Mouse (Mus musculus): Measurements from ENCODE around the gene Taf6l. TPM values are rescaled to one million over a fixed set of nuclear protein-coding genes. Genes with fewer than 3 reads are reported as not detected.

Gene Taf6l
- polyA plus RNA-seq, 1 experiment from 2014 or later, result 25.8 TPM

- ATAC-seq (peak; percentile 63), DNase-seq (ENCODE audit: low read depth, low spot score) (no peak)
- no peaks in the 10 kb centered on the region for H3K27me3 ChIP-seq
- CTCF ChIA-PET, result interaction anchor here (0.6 to 4.9 kb wide), 10 partner anchors 10 to 81 kb away, joined by 3 to 26 read pairs (median 4); partner anchors contain the start of gene Taf6l
- in situ Hi-C loops (cut with MboI; ENCODE audit: low pct_unique_long_range_greater_than_20kb), result no loop called here
- POLR2A ChIA-PET, result interaction anchor here (0.6 to 2.3 kb wide), 10 partner anchors 9 to 25 kb away, joined by 3 to 7 read pairs (median 5); partner anchors contain the start of genes Hnrnpul2 and Taf6l
- no peak for TF ChIP-seq CTCF (IDR thresholded peaks at IDR 0.05)
These were observed 12.2 kb upstream of the Taf6l start, which contains the start of gene Polr2g for GRCm38 (mm10) chr19:8798264-8798946. Gene Polr2g (minus strand): TSS chr19:8798577.

- no peaks in the 10 kb centered on the region for H3K27me3 ChIP-seq
- ATAC-seq, result no peak
- in situ Hi-C loops (cut with MboI; ENCODE audit: low pct_unique_long_range_greater_than_20kb), result no loop called here
- no peak for TF ChIP-seq CTCF (IDR thresholded peaks at IDR 0.05)
- no peak for DNase-seq (ENCODE audit: low read depth, low spot score)
- ChIA-PET CTCF (interaction anchor here (0.7 kb wide), 1 partner anchor 10 kb away, joined by 3 read pairs; no protein-coding TSS in a partner anchor), POLR2A (no interaction called here)
These were observed 4.0 kb upstream of the Taf6l start for GRCm38 (mm10) chr19:8790171-8790570.

GRCm38 (mm10) chr19:8789171-8789570 is 3.0 kb upstream of the Taf6l start:
- ChIA-PET POLR2A (interaction anchor here (1.0 to 1.3 kb wide), 4 partner anchors 9 to 49 kb away, joined by 3 to 5 read pairs (median 4); partner anchors contain the start of genes Hnrnpul2 and Ttc9c), CTCF (interaction anchor here (1.0 to 4.1 kb wide), 3 partner anchors 9 to 14 kb away, joined by 3 to 26 read pairs (median 4); partner anchors contain the start of gene Polr2g)
- in situ Hi-C loops (cut with MboI; ENCODE audit: low pct_unique_long_range_greater_than_20kb), result no loop called here
- no peak for TF ChIP-seq CTCF (IDR thresholded peaks at IDR 0.05)
- ATAC-seq (no peak), DNase-seq (ENCODE audit: low read depth, low spot score) (no peak)
- H3K27me3 ChIP-seq, result no peaks in the 10 kb centered on the region

- in situ Hi-C loops (cut with MboI; ENCODE audit: low pct_unique_long_range_greater_than_20kb), result no loop called here
- ATAC-seq (no peak), DNase-seq (ENCODE audit: low read depth, low spot score) (no peak)
- CTCF ChIA-PET, result interaction anchor here (0.6 to 4.1 kb wide), 4 partner anchors 9 to 22 kb away, joined by 3 to 26 read pairs (median 4); partner anchors contain the start of gene Polr2g
- no peaks in the 10 kb centered on the region for H3K27me3 ChIP-seq
- TF ChIP-seq CTCF (IDR thresholded peaks at IDR 0.05), result no peak
- POLR2A ChIA-PET, result interaction anchor here (0.6 to 4.5 kb wide), 7 partner anchors 9 to 50 kb away, joined by 3 to 37 read pairs (median 3); partner anchors contain the start of genes Hnrnpul2, Tmem179b and Ttc9c
These were observed 2.3 kb upstream of the Taf6l start for GRCm38 (mm10) chr19:8788521-8788920.

GRCm38 (mm10) chr19:8774951-8775421 is 11.2 kb downstream of the Taf6l start:
- TF ChIP-seq CTCF (IDR thresholded peaks at IDR 0.05), result no peak
- no peak for DNase-seq (ENCODE audit: low read depth, low spot score)
- ChIA-PET POLR2A (interaction anchor here (0.8 to 4.3 kb wide), 9 partner anchors 12 to 98 kb away, joined by 3 to 37 read pairs (median 5); partner anchors contain the start of genes Nxf1 and Taf6l), CTCF (interaction anchor here (1.0 to 1.9 kb wide), 4 partner anchors 11 to 22 kb away, joined by 3 to 5 read pairs (median 4); partner anchors contain the start of gene Nxf1)
- ATAC-seq, result no peak
- no peaks in the 10 kb centered on the region for H3K27me3 ChIP-seq
- in situ Hi-C loops (cut with MboI; ENCODE audit: low pct_unique_long_range_greater_than_20kb), result no loop called here

- peak; percentile 60 for DNase-seq (ENCODE audit: low read depth, low spot score)
- ChIA-PET CTCF (interaction anchor here (1.2 to 2.0 kb wide), 5 partner anchors 11 to 41 kb away, joined by 3 to 5 read pairs (median 4); partner anchors contain the start of gene Nxf1), POLR2A (interaction anchor here (0.6 to 4.3 kb wide), 12 partner anchors 12 to 1839 kb away, joined by 3 to 37 read pairs (median 3); partner anchors contain the start of genes Hnrnpul2, Nxf1, Taf6l and Ttc9c)
- in situ Hi-C loops (cut with MboI; ENCODE audit: low pct_unique_long_range_greater_than_20kb), result no loop called here
- no peak for TF ChIP-seq CTCF (IDR thresholded peaks at IDR 0.05)
- ATAC-seq, result peak; percentile 92
- no peaks in the 10 kb centered on the region for H3K27me3 ChIP-seq
These were observed 12.0 kb downstream of the Taf6l start, which contains the start of gene Tmem179b for GRCm38 (mm10) chr19:8774086-8774835. Gene Tmem179b (minus strand): TSS chr19:8774467.

GRCm38 (mm10) chr19:8773409-8773808 is 12.8 kb downstream of the Taf6l start:
- no peak for DNase-seq (ENCODE audit: low read depth, low spot score)

GRCm38 (mm10) chr19:8772996-8773395 is 13.2 kb downstream of the Taf6l start:
- ChIA-PET CTCF (interaction anchor here (2.0 kb wide), 1 partner anchor 43 kb away, joined by 4 read pairs; no protein-coding TSS in a partner anchor), POLR2A (interaction anchor here (0.5 to 4.3 kb wide), 6 partner anchors 14 to 46 kb away, joined by 3 to 37 read pairs (median 4); partner anchors contain the start of genes Hnrnpul2, Nxf1, Polr2g and Taf6l)
- in situ Hi-C loops (cut with MboI; ENCODE audit: low pct_unique_long_range_greater_than_20kb), result no loop called here
- no peaks in the 10 kb centered on the region for H3K27me3 ChIP-seq
- ATAC-seq (no peak), DNase-seq (ENCODE audit: low read depth, low spot score) (no peak)
- no peak for TF ChIP-seq CTCF (IDR thresholded peaks at IDR 0.05)

More at GRCm38 (mm10) chr19:8773409-8773808, 12.8 kb downstream of the Taf6l start:
- CTCF ChIA-PET, result interaction anchor here (1.2 to 2.0 kb wide), 3 partner anchors 12 to 42 kb away, joined by 3 to 5 read pairs (median 4); no protein-coding TSS in a partner anchor
- H3K27me3 ChIP-seq, result no peaks in the 10 kb centered on the region
- TF ChIP-seq CTCF (IDR thresholded peaks at IDR 0.05), result no peak
- POLR2A ChIA-PET, result interaction anchor here (0.5 to 4.3 kb wide), 6 partner anchors 13 to 46 kb away, joined by 3 to 37 read pairs (median 4); partner anchors contain the start of genes Hnrnpul2, Nxf1, Polr2g and Taf6l
- in situ Hi-C loops (cut with MboI; ENCODE audit: low pct_unique_long_range_greater_than_20kb), result no loop called here
- no peak for ATAC-seq

- in situ Hi-C loops (cut with MboI; ENCODE audit: low pct_unique_long_range_greater_than_20kb), result no loop called here
- DNase-seq (ENCODE audit: low read depth, low spot score) (no peak), ATAC-seq (no peak)
- no peaks in the 10 kb centered on the region for H3K27me3 ChIP-seq
- POLR2A ChIA-PET, result interaction anchor here (0.5 to 2.2 kb wide), 6 partner anchors 10 to 102 kb away, joined by 3 to 11 read pairs (median 3); partner anchors contain the start of genes Hnrnpul2 and Nxf1
- no peak for TF ChIP-seq CTCF (IDR thresholded peaks at IDR 0.05)
- CTCF ChIA-PET, result interaction anchor here (2.1 kb wide), 1 partner anchor 10 kb away, joined by 5 read pairs; no protein-coding TSS in a partner anchor
These were observed 15.5 kb downstream of the Taf6l start, which contains the start of gene Tmem223 for GRCm38 (mm10) chr19:8770567-8771270. Gene Tmem223 (plus strand): TSS chr19:8770996.

Measured in Patski (cell line).